Mouse (Mus musculus) hematopoietic stem cell, adult 5-6 weeks (primary cell): ENCODE results near the gene Apbb2. TPM values are rescaled to one million over a fixed set of nuclear protein-coding genes. Genes with fewer than 3 reads are reported as not detected.

Experiments used
- ATAC-seq, 2 experiments: fragments of 125-278 bp in 1 of 2; replicated peaks in 1 of 2; 2 replicates each; pipeline ENCODE4 v1.8.0; 2016 to 2017; ENCODE audit warnings: inconsistent platforms in 2 of 2, mild to moderate bottlenecking in 2 of 2, moderate number of reproducible peaks in 2 of 2, low read depth in 1 of 2, moderate TSS enrichment in 1 of 2; ENCODE audit not compliant: low FRiP score in 2 of 2, poor library complexity in 2 of 2, severe bottlenecking in 2 of 2, insufficient read depth in 1 of 2, low TSS enrichment in 1 of 2
- total RNA-seq: library from RNA; stranded (forward); fragments of 172-1452, 232-1000 nt; gene quantifications from 2 replicates; pipeline ENCODE4 v1.2.3, GENCODE M21; 2017

Gene Apbb2
- 4.6 and 5.2 TPM in 2 replicates for total RNA-seq

GRCm38 (mm10) chr5:66618597-66618996 is at the start of gene Apbb2:
Gene Apbb2, minus strand, starts transcription at chr5:66618784.
- ATAC-seq = peak; percentile 72 to 75

- ATAC-seq = 0 out of 4 replicates have a peak, but pooled peaks of 1 of the 2 experiments have one; percentile 21
Measured at GRCm38 (mm10) chr5:66654220-66654619, 35.6 kb upstream of the Apbb2 start.

- no peak for ATAC-seq
Measured at GRCm38 (mm10) chr5:66647504-66647903, 28.9 kb upstream of the Apbb2 start.

DNA sequence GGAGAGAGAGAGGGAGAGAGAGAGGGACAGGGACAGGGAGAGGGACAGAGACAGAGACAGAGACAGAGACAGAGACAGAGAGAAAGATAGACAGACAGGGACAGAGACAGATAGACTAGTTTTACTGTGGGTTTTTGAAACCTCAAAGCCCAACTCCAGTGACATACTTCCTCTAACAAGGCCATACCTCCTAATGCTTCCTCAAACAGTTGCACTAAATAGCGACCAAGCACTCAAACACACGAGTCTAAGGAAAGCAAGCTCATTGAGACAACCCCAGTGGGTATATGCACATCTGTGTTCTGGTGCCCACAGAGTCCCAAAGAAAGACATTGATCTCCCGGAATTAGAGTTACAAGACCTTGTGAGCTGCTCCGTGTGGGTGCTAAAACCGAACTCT is 24.7 kb upstream of the Apbb2 start:
- peak; percentile 32 to 72; a peak in 3 of 4 replicates for ATAC-seq

GRCm38 (mm10) chr5:66642156-66642555 is 23.6 kb upstream of the Apbb2 start:
- ATAC-seq = no peak

- ATAC-seq = no peak
Measured at GRCm38 (mm10) chr5:66635459-66636079, 17.0 kb upstream of the Apbb2 start.

- ATAC-seq = no peak
Measured at GRCm38 (mm10) chr5:66627805-66628204, 9.2 kb upstream of the Apbb2 start.

DNA sequence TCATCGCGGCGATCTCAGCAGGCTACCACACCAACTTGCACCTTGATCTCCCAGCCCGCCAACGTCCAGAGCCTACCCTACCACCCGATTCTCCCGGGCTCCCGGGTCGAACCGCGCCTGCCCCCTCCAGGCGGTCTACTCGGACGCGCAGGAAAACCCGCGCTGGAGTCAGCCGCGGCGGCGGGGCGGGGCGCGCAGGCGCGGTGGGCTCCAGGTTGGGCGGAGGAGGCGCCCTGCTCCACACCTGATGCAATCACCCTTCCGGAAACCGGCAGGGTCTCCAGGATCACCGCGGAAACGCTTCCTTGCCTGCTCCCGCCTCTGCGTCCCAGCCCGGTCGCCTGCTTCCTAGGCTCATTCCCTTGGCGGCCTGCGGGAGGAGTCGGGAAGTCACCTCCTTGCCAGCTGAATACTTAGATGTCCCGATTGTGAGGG is 1.6 kb upstream of the Apbb2 start:
- peak in 1 of 2 experiments; percentile 17; a peak in 1 of 4 replicates for ATAC-seq

DNA sequence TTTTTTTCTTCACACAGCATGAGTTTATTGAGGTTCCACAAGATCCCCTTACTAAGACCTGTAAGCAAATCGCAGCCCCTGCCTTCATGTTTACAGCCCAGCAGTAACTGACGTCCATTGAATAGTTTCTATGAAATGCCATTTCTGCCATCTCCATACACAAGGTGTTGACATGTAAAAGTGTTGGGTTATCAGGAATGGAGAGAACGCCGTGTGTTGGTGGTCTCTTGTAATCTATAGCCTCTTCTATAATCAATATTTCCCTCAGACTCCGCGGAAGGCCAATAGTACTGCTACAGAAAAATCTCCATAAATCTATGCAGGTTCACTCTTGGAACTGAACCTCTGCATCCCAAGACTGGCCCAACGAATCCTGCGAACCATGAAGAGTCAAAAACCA is 1.1 kb upstream of the Apbb2 start:
- no peak for ATAC-seq

GRCm38 (mm10) chr5:66619195-66619594 is 611 bp upstream of the Apbb2 start:
- no peak for ATAC-seq

DNA sequence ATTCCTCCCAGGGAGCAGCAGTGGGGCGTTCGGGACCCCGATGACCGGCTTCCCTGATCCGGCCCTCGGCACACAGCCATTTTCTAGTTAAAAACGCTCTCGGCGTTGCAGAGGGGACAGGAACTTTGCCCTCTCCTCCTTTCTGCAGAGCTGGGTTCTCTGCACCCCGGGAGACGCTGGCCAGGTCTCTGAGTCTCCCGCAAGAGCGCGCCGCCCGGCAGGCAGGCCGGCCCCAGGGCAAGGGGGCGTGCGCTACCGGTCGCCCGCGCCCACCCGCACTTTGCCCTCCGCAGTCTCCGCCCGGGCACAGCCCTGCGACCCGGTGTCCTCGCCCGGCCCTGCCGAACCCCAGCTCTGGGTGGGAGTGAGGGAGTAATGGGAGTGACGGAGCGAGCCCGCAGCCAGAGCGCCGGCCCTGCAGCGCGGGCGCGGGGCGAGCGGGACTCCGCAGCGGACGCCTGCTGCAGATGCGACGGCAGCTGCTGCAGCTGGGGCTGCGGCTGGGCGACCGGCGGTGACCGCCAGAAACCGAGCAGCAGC is 593 bp downstream of the Apbb2 start:
- ATAC-seq = 0 out of 4 replicates have a peak, but pooled peaks of 1 of the 2 experiments have one; percentile 7

- ATAC-seq = no peak
Measured at GRCm38 (mm10) chr5:66614940-66615339, 3.6 kb downstream of the Apbb2 start.

GRCm38 (mm10) chr5:66613725-66614124 is 4.9 kb downstream of the Apbb2 start:
- ATAC-seq = no peak

DNA sequence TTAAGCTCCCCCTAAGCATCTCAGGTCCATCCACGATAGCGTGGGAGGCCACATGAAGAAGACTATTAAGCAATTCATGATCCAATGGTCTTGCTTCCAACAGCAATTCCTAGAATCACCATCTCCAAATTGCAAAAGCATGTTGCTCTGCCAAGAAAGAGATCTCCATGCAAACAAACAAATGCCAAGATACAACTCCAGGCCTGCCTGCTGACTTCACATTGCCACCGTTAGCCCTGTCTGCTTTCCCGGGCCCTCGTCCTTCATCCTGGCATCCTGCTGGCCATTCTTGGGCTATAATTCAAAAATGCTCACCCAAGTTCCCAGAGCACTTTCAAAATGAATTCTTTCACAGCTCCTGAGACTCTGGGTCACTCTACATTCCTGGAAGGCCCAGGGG is 5.6 kb downstream of the Apbb2 start:
- ATAC-seq = no peak

DNA sequence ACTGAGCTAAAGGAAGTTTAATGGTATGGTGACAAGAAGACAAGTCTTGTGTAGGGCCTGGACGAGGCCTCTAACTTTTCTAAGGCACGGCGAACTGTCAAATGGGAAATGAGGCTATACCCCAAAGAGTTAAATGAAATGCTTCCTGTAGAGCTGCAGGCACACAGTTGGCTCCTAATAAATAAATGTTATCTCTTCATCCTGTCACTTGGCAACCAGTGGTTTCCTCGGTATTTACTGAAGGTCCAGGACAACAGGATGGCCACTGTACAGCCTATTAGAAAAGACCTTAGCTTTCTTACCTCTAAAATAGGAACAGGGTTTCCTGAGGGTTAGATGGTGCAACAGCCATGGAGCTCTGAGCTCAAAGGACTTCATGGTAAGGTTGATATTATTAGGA is 6.7 kb downstream of the Apbb2 start:
- ATAC-seq = no peak

- no peak for ATAC-seq
Measured at GRCm38 (mm10) chr5:66611361-66611760, 7.2 kb downstream of the Apbb2 start.

DNA sequence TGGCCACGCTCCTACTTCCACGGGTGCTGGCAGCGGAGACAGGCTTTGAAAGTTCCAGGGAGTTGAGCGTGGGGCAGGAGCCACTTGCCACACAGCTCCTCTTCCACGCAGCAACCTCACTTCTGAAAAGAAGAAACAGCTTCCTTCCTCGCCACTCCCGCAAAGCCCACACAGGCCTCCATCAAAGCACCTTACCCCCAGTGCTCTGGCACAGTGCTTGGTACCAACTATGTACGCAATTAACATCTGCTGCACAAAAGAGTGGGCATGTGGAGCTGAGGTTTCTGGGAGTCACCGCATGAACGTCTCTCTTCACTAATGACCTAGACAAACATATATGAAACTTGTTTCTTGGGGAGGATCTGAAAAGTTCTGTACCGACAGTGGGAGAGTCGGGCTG is 8.3 kb downstream of the Apbb2 start:
- no peak for ATAC-seq

DNA sequence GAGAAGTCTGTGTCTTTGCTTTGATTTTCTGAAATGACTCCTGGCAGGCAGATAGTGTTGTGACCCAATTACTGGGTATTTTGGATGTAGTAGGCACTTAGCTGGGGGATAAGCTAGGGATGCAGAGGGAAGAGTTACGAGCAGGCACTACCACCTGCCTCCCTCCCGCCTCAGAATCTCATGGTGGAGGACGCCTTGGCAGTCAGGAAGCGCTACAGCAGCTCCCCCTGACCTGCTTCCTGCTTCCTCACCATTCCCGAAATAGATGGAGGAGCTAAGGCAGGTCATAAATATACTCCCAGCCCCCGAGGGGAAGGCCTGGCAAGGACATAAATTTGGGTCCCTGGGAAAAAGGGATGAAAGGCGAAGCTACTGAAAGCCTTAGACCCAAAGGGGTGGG is 9.3 kb downstream of the Apbb2 start:
- ATAC-seq = no peak

DNA sequence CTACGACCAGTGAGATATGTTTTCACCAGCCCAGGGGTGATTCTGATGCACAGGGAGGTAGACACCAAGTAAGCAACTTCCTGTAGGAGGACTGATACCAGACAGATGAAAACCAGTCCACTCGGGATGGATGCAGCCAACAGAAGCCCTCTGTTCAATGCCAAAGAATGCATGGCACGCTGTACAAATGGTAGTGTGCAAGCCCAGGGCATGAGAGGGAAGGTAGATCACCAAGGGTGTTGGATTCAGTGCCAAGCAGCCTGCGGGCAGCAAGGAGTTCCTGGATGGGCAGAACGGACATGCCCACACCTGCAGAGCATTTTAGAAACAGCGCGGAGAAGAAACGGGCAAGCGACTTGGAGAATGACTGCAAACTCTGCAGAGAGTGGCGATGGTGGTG is 10.8 kb downstream of the Apbb2 start:
- ATAC-seq = no peak
